Mouse (Mus musculus) stomach, postnatal 0 days (tissue): ENCODE results near the gene Zfhx3. TPM values are rescaled to one million over a fixed set of nuclear protein-coding genes. Genes with fewer than 3 reads are reported as not detected.

ENCODE experiments used
- ATAC-seq: fragments of 200-750 bp; cut with Nextera tagmentation; 2 replicates; pipeline ENCODE4 v1.8.0; 2017; ENCODE audit not compliant: low FRiP score, low TSS enrichment
- DNase-seq: peaks from one replicate; pipeline ENCODE4 v3.0.0-alpha.2; 2016; ENCODE audit warnings: low spot score
- H3K27ac ChIP-seq: fragments of 300-500 bp; sonication (generic); replicated peaks from 2 replicates; pipeline ENCODE4 v1.5.1; 2014; ENCODE audit warnings: mild to moderate bottlenecking, control low read depth
- H3K27me3 ChIP-seq: fragments of 300-500 bp; sonication (generic); 2 replicates; pipeline ENCODE4 v1.6.1; 2014; ENCODE audit warnings: low read length; ENCODE audit not compliant: control insufficient read depth, insufficient read depth
- H3K36me3 ChIP-seq: fragments of 300-500 bp; sonication (generic); 2 replicates; pipeline ENCODE4 v1.6.1; 2014; ENCODE audit warnings: low read length, mixed read lengths; ENCODE audit not compliant: control insufficient read depth, insufficient read depth
- H3K4me1 ChIP-seq: fragments of 300-500 bp; sonication (generic); replicated peaks from 2 replicates; pipeline ENCODE4 v1.6.1; 2014; ENCODE audit warnings: antibody characterized with exemption; ENCODE audit not compliant: control insufficient read depth, insufficient read depth
- H3K4me2 ChIP-seq: fragments of 300-500 bp; sonication (generic); replicated peaks from 2 replicates; pipeline ENCODE4 v1.6.1; 2014; ENCODE audit warnings: low read depth, mild to moderate bottlenecking, control low read depth, moderate library complexity
- H3K4me3 ChIP-seq: fragments of 300-500 bp; sonication (generic); 2 replicates; pipeline ENCODE4 v1.5.1; 2014; ENCODE audit warnings: low read depth, low read length, control low read depth
- H3K9ac ChIP-seq: fragments of 300-500 bp; sonication (generic); 2 replicates; pipeline ENCODE4 v1.6.1; 2014; ENCODE audit warnings: mild to moderate bottlenecking, low read length, control low read depth, mixed read lengths
- H3K9me3 ChIP-seq: fragments of 300-500 bp; sonication (generic); 2 replicates; pipeline ENCODE4 v1.6.1; 2016; ENCODE audit warnings: low read length; ENCODE audit not compliant: control insufficient read depth
- CTCF ChIP-seq: IDR thresholded peaks from 2 replicates; pipeline ENCODE4 v1.5.1; 2016; ENCODE audit warnings: antibody characterized with exemption, low read depth, mild to moderate bottlenecking, moderate library complexity
- EP300 ChIP-seq: optimal IDR thresholded peaks from 2 replicates; pipeline ENCODE3; 2016; ENCODE audit warnings: antibody characterized with exemption
- WGBS: fragments of 180-500 bp; shearing (Covaris S2); extraction: QIAGEN DNeasy Blood & Tissue Kit; methylation state at CpG from one replicate; pipeline ENCODE4 v1.1.7; 2014; 5-methylcytosine and 5-hydroxymethylcytosine counted together
- polyA plus RNA-seq: library from polyadenylated mRNA; unstranded; fragments of >200 nt; fragmentation: Nextera tagmentation; extraction: Ambion mirVana; gene quantifications from 2 replicates; pipeline ENCODE4 v1.2.1, GENCODE M21; 2015

The Zfhx3 gene
- polyA plus RNA-seq, 1 experiment from 2014 or later: 4.6 TPM

DNA sequence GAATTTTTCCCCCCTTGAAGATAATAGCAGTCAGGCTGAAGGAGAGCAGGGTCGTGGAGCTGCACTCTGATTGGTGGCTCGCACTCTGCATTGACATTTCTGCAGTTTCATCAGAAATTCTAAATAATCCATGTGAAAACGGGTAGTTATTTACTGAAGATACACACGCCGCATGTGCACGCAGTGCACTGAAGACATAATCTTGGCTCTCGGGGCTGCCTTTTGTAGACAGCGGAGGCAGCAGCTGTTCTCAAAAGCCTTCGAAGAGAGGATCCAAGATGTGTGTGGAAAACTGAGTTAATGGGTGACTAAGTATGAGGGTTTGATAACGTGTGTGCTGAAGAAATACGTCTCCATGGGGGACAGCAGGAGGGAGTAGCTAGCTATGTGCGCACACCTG, 553.7 kb downstream of the Zfhx3 start:
- DNase-seq: no peak
- Histone ChIP-seq H3K36me3 (no peaks in the 10 kb centered on the region), H3K4me2 (no peak overlapping the region), H3K9me3 (no peaks in the 10 kb centered on the region), H3K27ac (no peak overlapping the region), H3K4me3 (no peak overlapping the region), H3K9ac (no peak overlapping the region), H3K27me3 (no peaks in the 10 kb centered on the region), H3K4me1 (no peaks in the 10 kb centered on the region)
- 39% methylated on average over 12 of the region's 12 CpGs for WGBS
- no peak for ATAC-seq
- no peak for TF ChIP-seq CTCF
- no peak for TF ChIP-seq EP300

DNA sequence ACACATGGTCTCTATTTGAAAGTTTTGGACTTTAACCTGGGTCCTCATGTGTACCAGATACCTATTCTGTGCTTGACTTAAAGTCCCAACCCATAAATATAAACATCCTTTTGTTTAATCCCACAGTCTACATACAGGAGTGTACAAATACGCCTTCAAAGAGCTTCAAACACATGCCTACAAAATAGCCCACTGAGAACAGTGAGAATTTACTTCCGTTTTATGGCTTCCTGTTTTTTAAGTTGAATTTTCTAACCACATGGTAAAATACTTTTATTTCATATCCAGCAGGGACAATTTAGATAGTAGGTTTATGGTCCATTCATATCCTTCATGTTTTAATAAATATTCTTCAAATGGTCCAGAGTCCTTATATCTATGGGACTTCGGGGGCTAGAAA, 564.3 kb downstream of the Zfhx3 start:
- H3K4me1 ChIP-seq: no peaks in the 10 kb centered on the region
- ATAC-seq: no peak
- no peaks in the 10 kb centered on the region for H3K36me3 ChIP-seq
- no peaks in the 10 kb centered on the region for H3K9me3 ChIP-seq
- H3K27ac ChIP-seq: no peak overlapping the region
- H3K4me2 ChIP-seq: no peak overlapping the region
- no peak overlapping the region for H3K4me3 ChIP-seq
- H3K9ac ChIP-seq: no peak overlapping the region
- no peak for DNase-seq
- no peak for TF ChIP-seq EP300
- no peak for TF ChIP-seq CTCF
- no peaks in the 10 kb centered on the region for H3K27me3 ChIP-seq
- WGBS: 78% methylated on average over 3 of the region's 3 CpGs

DNA sequence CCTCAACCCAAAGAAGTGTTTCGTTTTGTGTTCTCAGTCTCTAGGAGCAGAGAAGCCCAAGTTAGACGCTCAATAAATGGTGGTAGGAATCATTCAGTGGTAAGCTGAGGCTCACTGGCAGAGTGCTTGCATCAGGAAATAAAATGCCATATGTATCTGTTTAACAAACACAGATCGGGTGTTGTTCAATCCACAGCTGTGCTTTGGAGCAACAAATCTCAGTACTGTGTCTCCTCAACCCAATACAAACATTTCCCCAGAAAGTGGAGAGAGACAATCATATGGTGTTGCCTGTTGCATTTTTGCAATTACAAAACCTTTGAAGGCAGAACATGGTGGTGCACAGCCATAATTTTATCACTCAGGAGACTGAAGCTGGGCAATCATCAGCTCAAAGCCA, 565.3 kb downstream of the Zfhx3 start:
- WGBS: 78% methylated on average over 3 of the region's 3 CpGs

GRCm38 (mm10) chr8:108510641-108511325, 568.3 kb downstream of the Zfhx3 start:
- Histone ChIP-seq H3K9ac (no peak overlapping the region), H3K9me3 (no peaks in the 10 kb centered on the region), H3K4me2 (no peak overlapping the region), H3K27me3 (no peaks in the 10 kb centered on the region), H3K4me1 (no peaks in the 10 kb centered on the region), H3K4me3 (no peak overlapping the region), H3K27ac (no peak overlapping the region), H3K36me3 (no peaks in the 10 kb centered on the region)
- ATAC-seq (no peak), DNase-seq (no peak)
- 61% methylated on average over 14 of the region's 14 CpGs for WGBS
- TF ChIP-seq CTCF (no peak), EP300 (no peak)

More for the DNA sequence above, 565.3 kb downstream of the Zfhx3 start:
- ATAC-seq: no peak
- Histone ChIP-seq H3K4me3 (no peak overlapping the region), H3K9ac (no peak overlapping the region), H3K4me2 (no peak overlapping the region), H3K27ac (no peak overlapping the region), H3K27me3 (no peaks in the 10 kb centered on the region), H3K9me3 (no peaks in the 10 kb centered on the region), H3K4me1 (no peaks in the 10 kb centered on the region), H3K36me3 (no peaks in the 10 kb centered on the region)
- DNase-seq: no peak
- TF ChIP-seq CTCF: no peak
- TF ChIP-seq EP300: no peak

GRCm38 (mm10) chr8:108518116-108518515, 575.7 kb downstream of the Zfhx3 start:
- no peaks in the 10 kb centered on the region for H3K36me3 ChIP-seq
- no peaks in the 10 kb centered on the region for H3K9me3 ChIP-seq
- no peak for DNase-seq
- H3K9ac ChIP-seq: no peak overlapping the region
- H3K4me2 ChIP-seq: no peak overlapping the region
- H3K4me1 ChIP-seq: no peaks in the 10 kb centered on the region
- no peak for ATAC-seq
- no peak overlapping the region for H3K27ac ChIP-seq
- H3K4me3 ChIP-seq: no peak overlapping the region
- H3K27me3 ChIP-seq: no peaks in the 10 kb centered on the region
- TF ChIP-seq EP300: no peak
- WGBS: 91% methylated on average over 7 of the region's 7 CpGs

GRCm38 (mm10) chr8:108522050-108522449, 579.6 kb downstream of the Zfhx3 start:
- no peak overlapping the region for H3K4me3 ChIP-seq
- WGBS: 87% methylated on average over 4 of the region's 4 CpGs
- no peaks in the 10 kb centered on the region for H3K36me3 ChIP-seq
- TF ChIP-seq CTCF: no peak
- TF ChIP-seq EP300: no peak
- ATAC-seq (no peak), DNase-seq (no peak)
- H3K9me3 ChIP-seq: no peaks in the 10 kb centered on the region
- no peak overlapping the region for H3K9ac ChIP-seq
- H3K4me2 ChIP-seq: no peak overlapping the region
- H3K27me3 ChIP-seq: no peaks in the 10 kb centered on the region
- no peak overlapping the region for H3K27ac ChIP-seq
- no peaks in the 10 kb centered on the region for H3K4me1 ChIP-seq
